Mouse (Mus musculus) brain, embryonic 14.5 days (tissue): Measurements from ENCODE around the gene Gzmc. TPM values are rescaled to one million over a fixed set of nuclear protein-coding genes. Genes with fewer than 3 reads are reported as not detected.

Experiments used
- DNase-seq: peaks from one replicate; pipeline ENCODE4 v3.0.0-alpha.2; 2011; ENCODE audit warnings: low read depth
- CTCF ChIP-seq: fragments of 200-500 bp; IDR thresholded peaks from 2 replicates; pipeline ENCODE4 v1.5.1; 2012; ENCODE audit warnings: inconsistent platforms, mild to moderate bottlenecking, moderate library complexity, borderline replicate concordance; ENCODE audit not compliant: insufficient read depth, insufficient read length; ENCODE audit errors: extremely low read depth
- POLR2A ChIP-seq: fragments of 200-500 bp; IDR thresholded peaks from 2 replicates; pipeline ENCODE4 v1.6.1; 2012; ENCODE audit warnings: mild to moderate bottlenecking, inconsistent platforms, borderline replicate concordance; ENCODE audit not compliant: poor library complexity, insufficient read depth, insufficient read length, severe bottlenecking; ENCODE audit errors: extremely low read depth
- polyA plus RNA-seq: library from polyadenylated mRNA; depleted of rRNA; stranded (reverse); fragments of >200 nt; gene quantifications from 2 replicates; pipeline ENCODE4 v1.2.3, GENCODE M21; 2012; rRNA removed

The Gzmc gene
- polyA plus RNA-seq, 1 experiment = not detected

GRCm38 (mm10) chr14:56186521-56186920 is 47.9 kb downstream of the Gzmc start:
- TF ChIP-seq CTCF (no peak), POLR2A (no peak)
- DNase-seq = no peak

Other genes with a start within 250 kb of the Gzmc start
- gene Mcpt1, start 216.7 kb downstream of the Gzmc start, polyA plus RNA-seq = 0.06 and 0.08 TPM in 2 replicates
- gene Mcpt9, start 204.2 kb downstream of the Gzmc start, polyA plus RNA-seq = not detected in 2 replicates
- gene Mcpt2, start 192.6 kb downstream of the Gzmc start, polyA plus RNA-seq = not detected in 2 replicates
- gene Mcpt4, start 172.3 kb downstream of the Gzmc start, polyA plus RNA-seq = 0.18 and 0.22 TPM in 2 replicates
- 0.08 TPM in 1 of 2 replicates, not detected in the other for gene Mcpt8, start 149.4 kb downstream of the Gzmc start, polyA plus RNA-seq
- gene Ctsg, start 132.1 kb downstream of the Gzmc start, polyA plus RNA-seq = 0.08 and 0.25 TPM in 2 replicates
- gene Gzme, start 114.0 kb downstream of the Gzmc start, polyA plus RNA-seq = 0.10 TPM in 1 of 2 replicates, not detected in the other
- not detected in 2 replicates for gene Gzmd, start 102.0 kb downstream of the Gzmc start, polyA plus RNA-seq
- gene Gzmg, start 75.1 kb downstream of the Gzmc start, polyA plus RNA-seq = 0.15 TPM in 1 of 2 replicates, not detected in the other
- not detected in 2 replicates for gene Gzmn, start 60.1 kb downstream of the Gzmc start, polyA plus RNA-seq
- gene Gzmf, start 23.2 kb downstream of the Gzmc start, polyA plus RNA-seq = not detected in 2 replicates
- gene Gzmb, start 27.6 kb upstream of the Gzmc start, polyA plus RNA-seq = 0.04 TPM in 1 of 2 replicates, not detected in the other
- 0.14 and 0.18 TPM in 2 replicates for gene Atp12a, start 130.4 kb upstream of the Gzmc start, polyA plus RNA-seq
- 0.41 and 0.48 TPM in 2 replicates for gene Rnf17, start 167.9 kb upstream of the Gzmc start, polyA plus RNA-seq